Mouse (Mus musculus) testis, adult 2 months (tissue): Measurements from ENCODE around the gene Nktr. TPM values are rescaled to one million over a fixed set of nuclear protein-coding genes. Genes with fewer than 3 reads are reported as not detected.
A peak's percentile ranks its signal among the peaks of the same experiment; 100 is the strongest.

Experiments
- H3K27ac ChIP-seq: fragments of 200-500 bp; 2 replicates; pipeline ENCODE4 v1.5.1; 2012; ENCODE audit warnings: low read depth, low read length; ENCODE audit not compliant: control insufficient read depth, insufficient read depth
- H3K27me3 ChIP-seq: fragments of 200-500 bp; 2 replicates; pipeline ENCODE4 v1.6.1; 2012; ENCODE audit warnings: mild to moderate bottlenecking, low read length, moderate library complexity; ENCODE audit not compliant: control insufficient read depth, insufficient read depth
- H3K36me3 ChIP-seq: fragments of 200-500 bp; 2 replicates; pipeline ENCODE4 v1.6.1; 2012; ENCODE audit warnings: mild to moderate bottlenecking, low read length; ENCODE audit not compliant: control insufficient read depth, insufficient read depth
- H3K4me1 ChIP-seq: fragments of 200-500 bp; 2 replicates; pipeline ENCODE4 v1.6.1; 2012; ENCODE audit warnings: low read length; ENCODE audit not compliant: control insufficient read depth, insufficient read depth
- H3K4me3 ChIP-seq: fragments of 200-500 bp; 2 replicates; pipeline ENCODE4 v1.5.1; 2012; ENCODE audit warnings: low read depth, mild to moderate bottlenecking, low read length, moderate library complexity, mixed read lengths; ENCODE audit not compliant: control insufficient read depth
- CTCF ChIP-seq: fragments of 200-500 bp; IDR thresholded peaks from 2 replicates; pipeline ENCODE4 v1.5.1; 2012; ENCODE audit warnings: low read depth, mild to moderate bottlenecking, inconsistent platforms, low read length, moderate library complexity; ENCODE audit not compliant: control insufficient read depth, insufficient read depth, insufficient replicate concordance
- POLR2A ChIP-seq: fragments of 200-500 bp; IDR thresholded peaks from 2 replicates; pipeline ENCODE4 v1.6.1; 2012; ENCODE audit warnings: low read depth, mild to moderate bottlenecking, inconsistent platforms, low read length, moderate library complexity; ENCODE audit not compliant: control insufficient read depth
- polyA plus RNA-seq: library from polyadenylated mRNA; depleted of rRNA; stranded (reverse); fragments of >200 nt; gene quantifications from 2 replicates; pipeline ENCODE4 v1.2.3, GENCODE M21; 2012

Nktr gene
- polyA plus RNA-seq, 1 experiment = 58.4 TPM

- Histone ChIP-seq H3K4me3 (no peak overlapping the region), H3K27me3 (no peaks in the 10 kb centered on the region), H3K4me1 (no peaks in the 10 kb centered on the region), H3K36me3 (no peaks in the 10 kb centered on the region), H3K27ac (no peak overlapping the region)
- no peak for TF ChIP-seq POLR2A
- no peak for TF ChIP-seq CTCF
Measured at GRCm38 (mm10) chr9:121677476-121677875, 41.5 kb upstream of the Nktr start.

GRCm38 (mm10) chr9:121679549-121679948 lies 39.4 kb upstream of the Nktr start:
- Histone ChIP-seq H3K27ac (no peak overlapping the region), H3K36me3 (no peaks in the 10 kb centered on the region), H3K4me1 (no peaks in the 10 kb centered on the region), H3K27me3 (no peaks in the 10 kb centered on the region), H3K4me3 (no peak overlapping the region)
- TF ChIP-seq POLR2A (no peak), CTCF (peak; percentile 67)

GRCm38 (mm10) chr9:121681191-121681590 lies 37.8 kb upstream of the Nktr start:
- Histone ChIP-seq H3K27ac (no peak overlapping the region), H3K4me1 (no peaks in the 10 kb centered on the region), H3K36me3 (no peaks in the 10 kb centered on the region), H3K27me3 (no peaks in the 10 kb centered on the region), H3K4me3 (no peak overlapping the region)
- TF ChIP-seq POLR2A (no peak), CTCF (no peak)

- Histone ChIP-seq H3K36me3 (no peaks in the 10 kb centered on the region), H3K27ac (no peak overlapping the region), H3K27me3 (no peaks in the 10 kb centered on the region), H3K4me1 (no peaks in the 10 kb centered on the region), H3K4me3 (no peak overlapping the region)
- TF ChIP-seq POLR2A (no peak), CTCF (no peak)
Measured at GRCm38 (mm10) chr9:121682037-121682680, 36.8 kb upstream of the Nktr start.

- Histone ChIP-seq H3K27me3 (no peaks in the 10 kb centered on the region), H3K4me1 (peaks cover 3% of the 10 kb centered on the region; the same call in 1 of the 2 replicates), H3K36me3 (no peaks in the 10 kb centered on the region), H3K4me3 (no peak overlapping the region), H3K27ac (no peak overlapping the region)
- no peak for TF ChIP-seq POLR2A
- TF ChIP-seq CTCF = no peak
Measured at GRCm38 (mm10) chr9:121684702-121685101, 34.3 kb upstream of the Nktr start.

- Histone ChIP-seq H3K4me1 (peaks cover 13% of the 10 kb centered on the region), H3K27me3 (no peaks in the 10 kb centered on the region), H3K36me3 (no peaks in the 10 kb centered on the region), H3K4me3 (peak overlapping the region; percentile 82), H3K27ac (0 out of 2 replicates have a peak overlapping the region, but pooled peaks have one; percentile 41)
- TF ChIP-seq CTCF = no peak
- TF ChIP-seq POLR2A = no peak
Measured at GRCm38 (mm10) chr9:121690200-121690651, 28.7 kb upstream of the Nktr start.

- Histone ChIP-seq H3K4me3 (peak overlapping the region; percentile 82), H3K27me3 (no peaks in the 10 kb centered on the region), H3K4me1 (peaks cover 13% of the 10 kb centered on the region), H3K36me3 (no peaks in the 10 kb centered on the region), H3K27ac (peak overlapping the region; percentile 41; the same call in 1 of the 2 replicates)
- TF ChIP-seq CTCF (no peak), POLR2A (no peak)
Measured at GRCm38 (mm10) chr9:121690734-121691133, 28.2 kb upstream of the Nktr start.

- H3K27ac ChIP-seq = no peak overlapping the region
- no peak for TF ChIP-seq POLR2A
- TF ChIP-seq CTCF = no peak
- no peaks in the 10 kb centered on the region for H3K27me3 ChIP-seq
- H3K4me1 ChIP-seq = peaks cover 9% of the 10 kb centered on the region
- no peak overlapping the region for H3K4me3 ChIP-seq
- H3K36me3 ChIP-seq = no peaks in the 10 kb centered on the region
Measured at GRCm38 (mm10) chr9:121694736-121695135, 24.2 kb upstream of the Nktr start.
